Mouse (Mus musculus) left cerebral cortex, adult 2 months (tissue): ENCODE results near the gene Rasal3. TPM values are rescaled to one million over a fixed set of nuclear protein-coding genes. Genes with fewer than 3 reads are reported as not detected.

Experiments used
- DNase-seq, 2 experiments: peaks; one replicate each; pipeline ENCODE4 v3.0.0; 2021 to 2022; ENCODE audit warnings: low spot score in 2 of 2, mixed read lengths in 1 of 2; ENCODE audit errors: extremely low spot score in 1 of 2
- H3K27ac ChIP-seq: fragments of 200-600 bp; 2 replicates; pipeline ENCODE4 v1.8.1; 2022
- H3K4me3 ChIP-seq: fragments of 200-600 bp; 2 replicates; pipeline ENCODE4 v1.8.1; 2022
- CTCF ChIP-seq: fragments of 200-600 bp; IDR thresholded peaks from 2 replicates; pipeline ENCODE4 v1.8.1; 2022; ENCODE audit warnings: antibody characterized with exemption, mild to moderate bottlenecking, moderate library complexity
- intact Hi-C: fragments of 180-260 bp; cut with DNase I; formaldehyde crosslinking; loops from one replicate; pipeline ENCODE4 v1.15.1; 2025
- total RNA-seq, 2 experiments: library from RNA; stranded (reverse); gene quantifications; 2 replicates each; pipeline ENCODE4 v1.2.3; 2021

The Rasal3 gene
- total RNA-seq, 2 experiments from 2014 or later, result 3.8 to 5.2 TPM

DNA sequence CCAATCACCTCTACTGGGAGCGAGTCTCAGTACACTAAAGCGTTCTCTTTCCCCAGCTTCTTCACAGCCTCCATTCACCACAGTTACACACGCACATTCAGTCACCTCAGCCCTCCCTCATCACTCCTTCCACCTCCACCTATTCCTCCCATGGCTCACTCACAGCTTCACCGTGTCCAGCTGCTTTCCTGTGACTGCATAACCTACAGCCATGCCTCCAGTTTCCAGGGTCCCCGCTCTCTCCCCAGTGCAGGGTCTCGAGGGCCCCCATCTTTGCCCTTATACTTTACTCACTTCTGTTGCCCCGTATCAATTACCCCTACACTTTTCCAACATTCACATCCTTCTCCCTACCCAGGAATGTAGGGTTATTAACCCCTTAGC is 15.4 kb downstream of the Rasal3 start:
- intact Hi-C loops, result loop anchor here (1.0 to 10.0 kb wide), 4 partner anchors 23 to 1537 kb away; partner anchors contain the start of gene Rgl2
- Histone ChIP-seq H3K27ac (peak overlapping the region; percentile 88), H3K4me3 (peak overlapping the region; percentile 86)
- no peak for DNase-seq
- no peak for TF ChIP-seq CTCF

- peak; percentile 75 for TF ChIP-seq CTCF
- no peak for DNase-seq
- no peak overlapping the region for H3K4me3 ChIP-seq
- no peak overlapping the region for H3K27ac ChIP-seq
- intact Hi-C loops, result loop anchor here (1.0 to 10.0 kb wide), 3 partner anchors 46 to 1538 kb away; partner anchors contain the start of gene Rgl2
Measured at GRCm38 (mm10) chr17:32386659-32387432, 16.5 kb downstream of the Rasal3 start.

DNA sequence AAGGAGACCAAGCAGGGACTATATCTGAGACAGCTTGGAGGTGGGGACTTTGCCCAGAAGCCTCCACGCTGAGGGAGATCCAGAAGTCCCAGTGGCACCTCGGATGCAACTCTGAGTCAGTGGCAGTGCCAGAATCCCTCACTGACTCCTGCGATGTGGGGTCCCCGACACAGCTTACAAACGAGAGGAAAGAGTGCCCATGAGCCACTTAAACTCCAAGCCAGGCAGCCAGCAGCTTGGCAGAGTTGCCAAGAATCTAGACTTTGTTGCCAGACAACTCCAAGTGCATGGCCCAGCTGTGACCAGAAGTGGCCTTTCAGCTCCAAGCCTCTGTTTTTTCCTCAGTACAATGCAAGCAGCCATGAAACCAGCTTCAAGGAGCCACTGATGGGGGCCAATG is 19.7 kb downstream of the Rasal3 start:
- no peak overlapping the region for H3K4me3 ChIP-seq
- H3K27ac ChIP-seq, result no peak overlapping the region
- intact Hi-C loops, result loop anchor here (10.0 kb wide), 1 partner anchor 1541 kb away; the partner anchor contains the start of gene Rgl2
- TF ChIP-seq CTCF, result no peak
- DNase-seq, result no peak

DNA sequence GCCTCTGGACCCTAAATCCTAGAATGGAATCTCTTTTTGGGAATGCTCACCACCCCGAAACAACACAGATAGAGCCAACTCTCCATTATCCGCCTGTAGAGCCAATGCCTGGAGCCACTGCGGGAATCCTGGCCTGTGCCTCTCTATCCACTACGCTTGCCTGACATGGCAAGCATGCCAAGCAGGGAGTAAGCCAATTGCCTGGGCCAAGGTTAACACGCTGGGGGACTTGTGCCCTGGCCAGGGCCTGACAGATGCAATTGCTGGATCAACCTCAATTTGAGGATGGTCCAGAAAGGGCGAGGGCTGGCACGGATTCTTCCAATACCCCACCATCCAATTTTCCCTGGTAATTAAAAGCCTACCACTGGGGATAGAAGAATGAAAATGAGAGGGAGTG is 20.8 kb downstream of the Rasal3 start:
- TF ChIP-seq CTCF, result no peak
- intact Hi-C loops, result loop anchor here (10.0 kb wide), 1 partner anchor 1542 kb away; the partner anchor contains the start of gene Rgl2
- Histone ChIP-seq H3K4me3 (no peak overlapping the region), H3K27ac (no peak overlapping the region)
- no peak for DNase-seq

GRCm38 (mm10) chr17:32378786-32379185 is 24.6 kb downstream of the Rasal3 start:
- no peak for DNase-seq
- no peak for TF ChIP-seq CTCF
- intact Hi-C loops, result no loop called here
- Histone ChIP-seq H3K4me3 (no peak overlapping the region), H3K27ac (no peak overlapping the region)

DNA sequence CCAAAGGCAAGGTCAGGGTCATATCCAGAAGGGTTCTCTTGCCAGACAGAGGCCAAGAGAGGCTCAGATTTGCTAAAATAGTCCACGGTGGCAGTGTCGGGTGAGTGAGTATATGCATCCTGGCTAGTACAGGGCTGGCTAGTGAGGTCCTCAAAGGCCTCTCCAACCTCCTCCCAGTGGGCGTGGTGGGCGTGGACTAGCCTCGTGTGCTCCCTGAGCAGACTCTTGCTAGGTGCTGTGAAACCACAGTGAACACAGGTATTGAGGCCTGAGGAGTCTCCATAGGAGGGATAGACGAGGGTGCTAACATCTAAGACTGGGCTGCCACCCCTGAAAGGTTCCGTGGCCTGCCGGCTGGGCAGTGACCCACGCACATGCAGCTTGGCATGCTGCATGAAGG is 26.2 kb downstream of the Rasal3 start:
- intact Hi-C loops, result loop anchor here (1.0 kb wide), 1 partner anchor 12 kb away; no protein-coding TSS in a partner anchor
- TF ChIP-seq CTCF, result no peak
- no peak for DNase-seq
- Histone ChIP-seq H3K27ac (no peak overlapping the region), H3K4me3 (no peak overlapping the region)

DNA sequence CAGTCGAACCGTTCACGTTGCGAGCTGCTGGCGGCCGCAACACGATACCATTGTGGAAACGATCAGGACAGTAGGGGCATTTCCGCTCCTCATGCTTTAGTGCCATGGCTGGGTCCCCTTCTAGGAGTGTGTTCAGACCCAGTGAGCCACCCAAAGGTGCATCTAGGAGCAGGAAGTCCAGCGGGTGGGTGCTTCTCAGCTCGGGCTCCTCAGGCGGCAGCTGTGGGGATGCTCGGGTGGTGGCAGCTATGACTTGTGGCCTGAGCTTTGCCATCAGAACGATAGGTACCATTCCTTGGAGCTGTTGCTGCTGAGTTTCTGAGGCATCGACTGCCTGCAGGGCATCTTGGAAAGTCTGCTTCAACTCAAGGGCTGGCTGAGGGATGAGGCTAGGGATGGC is 26.9 kb downstream of the Rasal3 start:
- no peak for DNase-seq
- Histone ChIP-seq H3K27ac (no peak overlapping the region), H3K4me3 (no peak overlapping the region)
- TF ChIP-seq CTCF, result no peak
- intact Hi-C loops, result no loop called here

DNA sequence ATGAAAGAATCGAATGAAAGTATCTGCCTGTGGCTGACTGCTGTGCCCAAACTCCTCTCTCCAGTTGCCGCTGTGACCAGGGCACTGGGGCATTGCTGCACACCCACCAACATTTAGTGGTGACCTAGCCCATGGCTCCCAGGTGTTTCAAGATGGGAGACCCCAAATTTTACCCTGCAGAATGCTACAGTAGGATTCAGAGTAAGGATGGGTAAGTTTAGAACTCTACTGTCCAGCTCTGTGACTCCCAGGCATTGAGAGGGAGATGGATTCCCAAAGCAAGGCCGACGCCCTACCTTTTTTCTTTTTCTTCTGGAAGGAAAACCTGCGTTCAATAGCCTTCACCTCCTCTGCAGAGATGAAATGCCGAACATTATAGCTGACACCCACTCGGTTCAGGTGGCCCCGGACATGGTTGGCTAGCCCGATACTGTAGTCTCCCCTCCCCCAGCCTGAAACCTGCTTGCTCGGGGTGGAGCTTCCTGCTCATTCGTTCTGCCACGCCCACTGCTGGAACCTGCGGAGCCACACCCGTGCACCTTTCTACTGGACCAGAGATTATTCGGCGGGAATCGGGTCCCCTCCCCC is 34.3 kb downstream of the Rasal3 start:
- TF ChIP-seq CTCF, result no peak
- Histone ChIP-seq H3K27ac (no peak overlapping the region), H3K4me3 (no peak overlapping the region)
- DNase-seq, result no peak
- intact Hi-C loops, result no loop called here

- no peak overlapping the region for H3K4me3 ChIP-seq
- no peak for TF ChIP-seq CTCF
- no peak overlapping the region for H3K27ac ChIP-seq
- intact Hi-C loops, result no loop called here
- DNase-seq, result no peak
Measured at GRCm38 (mm10) chr17:32367706-32368105, 35.7 kb downstream of the Rasal3 start.

GRCm38 (mm10) chr17:32365296-32365695 is 38.1 kb downstream of the Rasal3 start:
- no peak for TF ChIP-seq CTCF
- DNase-seq, result no peak
- intact Hi-C loops, result loop anchor here (1.0 to 2.0 kb wide), 2 partner anchors 12 to 24 kb away; partner anchors contain the start of gene Wiz
- no peak overlapping the region for H3K27ac ChIP-seq
- no peak overlapping the region for H3K4me3 ChIP-seq

DNA sequence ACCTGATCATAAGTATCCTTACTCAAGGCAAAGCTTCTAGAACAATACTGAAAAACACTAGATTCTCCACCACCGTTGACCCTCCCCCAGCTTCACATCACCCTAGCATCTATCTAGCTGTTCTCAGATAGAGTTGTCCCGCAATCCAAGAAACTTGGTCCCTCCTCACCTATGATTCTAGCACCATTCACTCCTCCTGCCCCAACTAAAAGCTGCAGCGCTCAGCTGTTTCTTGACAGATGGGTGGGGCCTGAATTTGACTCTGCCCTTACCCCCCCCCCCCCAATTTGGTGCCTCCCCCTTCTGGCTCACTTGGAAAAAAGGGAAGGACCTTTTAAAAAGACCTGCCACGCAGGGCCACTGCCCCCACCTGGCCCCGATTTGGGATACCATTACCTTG is 38.5 kb downstream of the Rasal3 start:
- Histone ChIP-seq H3K4me3 (peak overlapping the region; percentile 81), H3K27ac (peak overlapping the region; percentile 69; the same call in 1 of the 2 replicates)
- no peak for DNase-seq
- TF ChIP-seq CTCF, result no peak
- intact Hi-C loops, result loop anchor here (1.0 to 2.0 kb wide), 2 partner anchors 12 to 24 kb away; partner anchors contain the start of gene Wiz

DNA sequence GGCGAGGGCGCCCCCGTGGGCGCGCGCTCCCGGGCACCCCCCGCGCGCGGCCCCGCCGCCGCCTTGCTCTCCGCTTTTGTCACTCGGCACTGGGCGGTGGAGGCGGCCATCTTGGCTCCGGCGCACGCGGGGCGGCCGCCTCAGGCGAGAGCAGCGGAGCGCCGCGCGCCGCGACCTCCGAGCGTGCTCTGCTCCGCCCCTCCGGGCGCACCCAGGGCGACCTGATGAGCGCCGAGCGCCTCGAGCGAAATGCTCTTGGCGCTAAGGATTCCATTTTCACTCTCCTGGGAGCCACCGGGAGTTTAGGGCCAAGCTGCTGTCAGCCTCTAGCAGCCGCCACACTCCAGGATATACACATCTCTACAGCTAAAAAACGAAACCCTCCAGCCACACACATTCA is 39.1 kb downstream of the Rasal3 start:
- H3K4me3 ChIP-seq, result peak overlapping the region; percentile 81
- H3K27ac ChIP-seq, result peak overlapping the region; percentile 69
- no peak; the same call in 1 of the 2 replicates for TF ChIP-seq CTCF
- DNase-seq, result peak; percentile 89 to 91
- intact Hi-C loops, result loop anchor here (2.0 kb wide), 1 partner anchor 24 kb away; the partner anchor contains the start of gene Wiz
